Mouse (Mus musculus): ENCODE results near the gene Lig1. TPM values are rescaled to one million over a fixed set of nuclear protein-coding genes. Genes with fewer than 3 reads are reported as not detected.

The Lig1 gene
- polyA plus RNA-seq, 1 experiment from 2014 or later: 121 TPM

- no peaks in the 10 kb centered on the region for H3K4me1 ChIP-seq (ENCODE audit: control insufficient read depth, insufficient read depth, low read length)
- H3K9me3 ChIP-seq (ENCODE audit: control insufficient read depth, low read length): no peaks in the 10 kb centered on the region
- ATAC-seq (ENCODE audit: insufficient read depth, low FRiP score, low TSS enrichment): no peak
- H3K36me3 ChIP-seq (ENCODE audit: control insufficient read depth, insufficient read depth, low read length): peaks cover 20% of the 10 kb centered on the region
- H3K4me2 ChIP-seq (ENCODE audit: low read depth): no peak overlapping the region
- H3K9ac ChIP-seq (ENCODE audit: low read length): no peak overlapping the region
- no peak for DNase-seq (ENCODE audit: low spot score)
- H3K27me3 ChIP-seq (ENCODE audit: control insufficient read depth, insufficient read depth, low read length): no peaks in the 10 kb centered on the region
- no peak overlapping the region for H3K4me3 ChIP-seq (ENCODE audit: low read depth, low read length)
- H3K27ac ChIP-seq (ENCODE audit: low read depth, low read length): no peak overlapping the region
- WGBS: 92% methylated on average over 5 of the region's 5 CpGs
Measured at GRCm38 (mm10) chr7:13298821-13299220, 21.7 kb downstream of the Lig1 start.

- H3K36me3 ChIP-seq (ENCODE audit: control insufficient read depth, insufficient read depth, low read length): peaks cover 13% of the 10 kb centered on the region
- H3K4me1 ChIP-seq (ENCODE audit: control insufficient read depth, insufficient read depth, low read length): no peaks in the 10 kb centered on the region
- no peak overlapping the region for H3K9ac ChIP-seq (ENCODE audit: low read length)
- H3K9me3 ChIP-seq (ENCODE audit: control insufficient read depth, low read length): no peaks in the 10 kb centered on the region
- WGBS: 100% methylated on average over 1 of the region's 1 CpGs
- no peak overlapping the region for H3K4me2 ChIP-seq (ENCODE audit: low read depth)
- H3K27ac ChIP-seq (ENCODE audit: low read depth, low read length): no peak overlapping the region
- no peak for ATAC-seq (ENCODE audit: insufficient read depth, low FRiP score, low TSS enrichment)
- no peaks in the 10 kb centered on the region for H3K27me3 ChIP-seq (ENCODE audit: control insufficient read depth, insufficient read depth, low read length)
- DNase-seq (ENCODE audit: low spot score): no peak
- no peak overlapping the region for H3K4me3 ChIP-seq (ENCODE audit: low read depth, low read length)
Measured at GRCm38 (mm10) chr7:13301643-13302042, 24.6 kb downstream of the Lig1 start.

GRCm38 (mm10) chr7:13302780-13303179, 25.7 kb downstream of the Lig1 start:
- ATAC-seq (ENCODE audit: insufficient read depth, low FRiP score, low TSS enrichment) (no peak), DNase-seq (ENCODE audit: low spot score) (no peak)
- H3K27me3 ChIP-seq (ENCODE audit: control insufficient read depth, insufficient read depth, low read length): no peaks in the 10 kb centered on the region
- H3K36me3 ChIP-seq (ENCODE audit: control insufficient read depth, insufficient read depth, low read length): peaks cover 13% of the 10 kb centered on the region; the same call in 1 of the 2 replicates
- H3K27ac ChIP-seq (ENCODE audit: low read depth, low read length): no peak overlapping the region
- whole genome bisulfite sequencing: 87% methylated on average over 2 of the region's 2 CpGs
- no peak overlapping the region for H3K9ac ChIP-seq (ENCODE audit: low read length)
- no peak overlapping the region for H3K4me2 ChIP-seq (ENCODE audit: low read depth)
- no peaks in the 10 kb centered on the region for H3K9me3 ChIP-seq (ENCODE audit: control insufficient read depth, low read length)
- no peak overlapping the region for H3K4me3 ChIP-seq (ENCODE audit: low read depth, low read length)
- no peaks in the 10 kb centered on the region for H3K4me1 ChIP-seq (ENCODE audit: control insufficient read depth, insufficient read depth, low read length)

GRCm38 (mm10) chr7:13303372-13303771, 26.3 kb downstream of the Lig1 start:
- Histone ChIP-seq H3K9me3 (ENCODE audit: control insufficient read depth, low read length) (no peaks in the 10 kb centered on the region), H3K4me2 (ENCODE audit: low read depth) (no peak overlapping the region), H3K4me1 (ENCODE audit: control insufficient read depth, insufficient read depth, low read length) (no peaks in the 10 kb centered on the region), H3K4me3 (ENCODE audit: low read depth, low read length) (no peak overlapping the region), H3K9ac (ENCODE audit: low read length) (no peak overlapping the region), H3K27me3 (ENCODE audit: control insufficient read depth, insufficient read depth, low read length) (no peaks in the 10 kb centered on the region), H3K36me3 (ENCODE audit: control insufficient read depth, insufficient read depth, low read length) (peaks cover 13% of the 10 kb centered on the region), H3K27ac (ENCODE audit: low read depth, low read length) (no peak overlapping the region)
- no peak for DNase-seq (ENCODE audit: low spot score)
- ATAC-seq (ENCODE audit: insufficient read depth, low FRiP score, low TSS enrichment): no peak

- ATAC-seq (ENCODE audit: insufficient read depth, low FRiP score, low TSS enrichment) (no peak), DNase-seq (ENCODE audit: low spot score) (no peak)
- no peak overlapping the region for H3K27ac ChIP-seq (ENCODE audit: low read depth, low read length)
- 87% methylated on average over 2 of the region's 2 CpGs for WGBS
- no peak overlapping the region for H3K4me3 ChIP-seq (ENCODE audit: low read depth, low read length)
- no peaks in the 10 kb centered on the region for H3K4me1 ChIP-seq (ENCODE audit: control insufficient read depth, insufficient read depth, low read length)
- H3K4me2 ChIP-seq (ENCODE audit: low read depth): no peak overlapping the region
- no peak overlapping the region for H3K9ac ChIP-seq (ENCODE audit: low read length)
- H3K9me3 ChIP-seq (ENCODE audit: control insufficient read depth, low read length): no peaks in the 10 kb centered on the region
- peaks cover 20% of the 10 kb centered on the region for H3K36me3 ChIP-seq (ENCODE audit: control insufficient read depth, insufficient read depth, low read length)
- no peaks in the 10 kb centered on the region for H3K27me3 ChIP-seq (ENCODE audit: control insufficient read depth, insufficient read depth, low read length)
Measured at GRCm38 (mm10) chr7:13309407-13309806, 32.3 kb downstream of the Lig1 start.

GRCm38 (mm10) chr7:13310493-13311199, 33.6 kb downstream of the Lig1 start:
- DNase-seq (ENCODE audit: low spot score): no peak
- H3K9ac ChIP-seq (ENCODE audit: low read length): no peak overlapping the region
- ATAC-seq (ENCODE audit: insufficient read depth, low FRiP score, low TSS enrichment): no peak
- no peaks in the 10 kb centered on the region for H3K4me1 ChIP-seq (ENCODE audit: control insufficient read depth, insufficient read depth, low read length)
- H3K27me3 ChIP-seq (ENCODE audit: control insufficient read depth, insufficient read depth, low read length): no peaks in the 10 kb centered on the region
- WGBS: 87% methylated on average over 6 of the region's 6 CpGs
- H3K4me3 ChIP-seq (ENCODE audit: low read depth, low read length): no peak overlapping the region
- no peaks in the 10 kb centered on the region for H3K9me3 ChIP-seq (ENCODE audit: control insufficient read depth, low read length)
- H3K36me3 ChIP-seq (ENCODE audit: control insufficient read depth, insufficient read depth, low read length): peaks cover 20% of the 10 kb centered on the region
- H3K27ac ChIP-seq (ENCODE audit: low read depth, low read length): no peak overlapping the region
- no peak overlapping the region for H3K4me2 ChIP-seq (ENCODE audit: low read depth)

- WGBS: 96% methylated on average over 4 of the region's 4 CpGs
- Histone ChIP-seq H3K9ac (ENCODE audit: low read length) (no peak overlapping the region), H3K9me3 (ENCODE audit: control insufficient read depth, low read length) (no peaks in the 10 kb centered on the region), H3K4me2 (ENCODE audit: low read depth) (no peak overlapping the region), H3K36me3 (ENCODE audit: control insufficient read depth, insufficient read depth, low read length) (peaks cover 17% of the 10 kb centered on the region), H3K27ac (ENCODE audit: low read depth, low read length) (no peak overlapping the region), H3K4me3 (ENCODE audit: low read depth, low read length) (no peak overlapping the region), H3K27me3 (ENCODE audit: control insufficient read depth, insufficient read depth, low read length) (no peaks in the 10 kb centered on the region), H3K4me1 (ENCODE audit: control insufficient read depth, insufficient read depth, low read length) (no peaks in the 10 kb centered on the region)
- ATAC-seq (ENCODE audit: insufficient read depth, low FRiP score, low TSS enrichment): no peak
- DNase-seq (ENCODE audit: low spot score): no peak
Measured at GRCm38 (mm10) chr7:13311401-13311800, 34.3 kb downstream of the Lig1 start.

- DNase-seq (ENCODE audit: low spot score) (no peak), ATAC-seq (ENCODE audit: insufficient read depth, low FRiP score, low TSS enrichment) (no peak)
- Histone ChIP-seq H3K27me3 (ENCODE audit: control insufficient read depth, insufficient read depth, low read length) (no peaks in the 10 kb centered on the region), H3K4me2 (ENCODE audit: low read depth) (no peak overlapping the region), H3K9me3 (ENCODE audit: control insufficient read depth, low read length) (no peaks in the 10 kb centered on the region), H3K9ac (ENCODE audit: low read length) (no peak overlapping the region), H3K27ac (ENCODE audit: low read depth, low read length) (no peak overlapping the region), H3K36me3 (ENCODE audit: control insufficient read depth, insufficient read depth, low read length) (peaks cover 12% of the 10 kb centered on the region; the same call in 1 of the 2 replicates), H3K4me1 (ENCODE audit: control insufficient read depth, insufficient read depth, low read length) (no peaks in the 10 kb centered on the region), H3K4me3 (ENCODE audit: low read depth, low read length) (no peak overlapping the region)
- 92% methylated on average over 5 of the region's 5 CpGs for WGBS
Measured at GRCm38 (mm10) chr7:13314095-13314597, 37.1 kb downstream of the Lig1 start.

GRCm38 (mm10) chr7:13321424-13321823, 44.3 kb downstream of the Lig1 start:
- ATAC-seq (ENCODE audit: insufficient read depth, low FRiP score, low TSS enrichment): no peak
- no peaks in the 10 kb centered on the region for H3K36me3 ChIP-seq (ENCODE audit: control insufficient read depth, insufficient read depth, low read length)
- 93% methylated on average over 3 of the region's 3 CpGs for WGBS

More at GRCm38 (mm10) chr7:13321424-13321823, 44.3 kb downstream of the Lig1 start:
- no peak overlapping the region for H3K4me3 ChIP-seq (ENCODE audit: low read depth, low read length)
- H3K27ac ChIP-seq (ENCODE audit: low read depth, low read length): no peak overlapping the region
- H3K27me3 ChIP-seq (ENCODE audit: control insufficient read depth, insufficient read depth, low read length): no peaks in the 10 kb centered on the region
- no peak overlapping the region for H3K9ac ChIP-seq (ENCODE audit: low read length)
- no peak for DNase-seq (ENCODE audit: low spot score)
- no peaks in the 10 kb centered on the region for H3K9me3 ChIP-seq (ENCODE audit: control insufficient read depth, low read length)
- H3K4me1 ChIP-seq (ENCODE audit: control insufficient read depth, insufficient read depth, low read length): no peaks in the 10 kb centered on the region
- H3K4me2 ChIP-seq (ENCODE audit: low read depth): no peak overlapping the region
